Mouse (Mus musculus): ENCODE data around the gene Ube3a. TPM values are rescaled to one million over a fixed set of nuclear protein-coding genes. Genes with fewer than 3 reads are reported as not detected.

Ube3a gene
- polyA plus RNA-seq, 1 experiment from 2014 or later, result 116 TPM

- H3K27me3 ChIP-seq (ENCODE audit: insufficient read depth, poor library complexity, severe bottlenecking), result no peaks in the 10 kb centered on the region
- no peak overlapping the region for H3K27ac ChIP-seq
- no peak for DNase-seq (ENCODE audit: low spot score)
- 96% methylated on average over 2 of the region's 2 CpGs for WGBS
- H3K36me3 ChIP-seq, result peaks cover 79% of the 10 kb centered on the region
- peaks cover 12% of the 10 kb centered on the region; the same call in 1 of the 2 replicates for H3K9me3 ChIP-seq
- no peaks in the 10 kb centered on the region for H3K4me1 ChIP-seq (replicated peaks)
- no peak overlapping the region for H3K4me3 ChIP-seq
Measured at GRCm38 (mm10) chr7:59253373-59253772, 24.8 kb downstream of the Ube3a start.

GRCm38 (mm10) chr7:59265538-59265937 lies 37.0 kb downstream of the Ube3a start:
- Histone ChIP-seq H3K27ac (no peak overlapping the region), H3K9me3 (no peaks in the 10 kb centered on the region), H3K4me3 (no peak overlapping the region), H3K4me1 (replicated peaks) (no peaks in the 10 kb centered on the region), H3K27me3 (ENCODE audit: insufficient read depth, poor library complexity, severe bottlenecking) (no peaks in the 10 kb centered on the region), H3K36me3 (peaks cover 9% of the 10 kb centered on the region; the same call in 1 of the 2 replicates)
- DNase-seq (ENCODE audit: low spot score), result no peak
- 90% methylated on average over 1 of the region's 1 CpGs for WGBS

DNA sequence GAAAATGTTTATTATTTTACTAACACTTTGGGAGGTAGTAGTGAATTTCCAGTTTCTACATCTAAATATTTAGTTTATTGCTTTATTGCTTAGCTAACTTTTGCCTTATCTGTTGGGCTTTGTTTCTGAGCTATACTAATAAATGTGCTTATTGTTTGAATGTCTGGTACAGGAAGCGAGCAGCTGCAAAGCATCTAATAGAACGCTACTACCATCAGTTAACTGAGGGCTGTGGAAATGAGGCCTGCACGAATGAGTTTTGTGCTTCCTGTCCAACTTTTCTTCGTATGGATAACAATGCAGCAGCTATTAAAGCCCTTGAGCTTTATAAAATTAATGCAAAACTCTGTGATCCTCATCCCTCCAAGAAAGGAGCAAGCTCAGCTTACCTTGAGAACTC lies 43.2 kb downstream of the Ube3a start:
- Histone ChIP-seq H3K4me1 (replicated peaks) (no peaks in the 10 kb centered on the region), H3K36me3 (peaks cover 21% of the 10 kb centered on the region), H3K27ac (no peak overlapping the region), H3K27me3 (ENCODE audit: insufficient read depth, poor library complexity, severe bottlenecking) (no peaks in the 10 kb centered on the region), H3K4me3 (no peak overlapping the region), H3K9me3 (no peaks in the 10 kb centered on the region)
- 85% methylated on average over 4 of the region's 4 CpGs for WGBS
- DNase-seq (ENCODE audit: low spot score), result no peak

DNA sequence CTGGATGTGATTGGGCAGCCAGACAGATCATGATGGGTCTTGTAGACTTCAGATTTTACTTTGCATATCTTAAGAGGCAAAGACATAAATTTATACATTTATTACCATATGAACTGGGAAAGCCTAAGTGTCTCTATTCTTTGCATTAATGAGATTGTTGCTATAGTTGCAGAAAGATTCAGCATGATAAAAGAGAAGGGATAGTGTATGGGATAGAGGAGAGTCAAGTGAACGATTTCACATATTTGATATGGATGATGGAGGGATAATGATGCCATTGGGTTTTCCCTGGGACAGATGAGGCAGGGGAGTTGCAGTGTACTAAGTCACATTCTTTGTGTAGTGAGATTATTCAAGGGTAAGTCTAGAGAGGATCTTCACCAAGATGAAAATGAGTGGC lies 84.0 kb downstream of the Ube3a start:
- DNase-seq (ENCODE audit: low spot score), result no peak
- no peak overlapping the region for H3K4me3 ChIP-seq
- no peak overlapping the region for H3K27ac ChIP-seq
- H3K27me3 ChIP-seq (ENCODE audit: insufficient read depth, poor library complexity, severe bottlenecking), result no peaks in the 10 kb centered on the region
- 88% methylated on average over 1 of the region's 1 CpGs for WGBS
- H3K4me1 ChIP-seq (replicated peaks), result no peaks in the 10 kb centered on the region
- peaks cover 25% of the 10 kb centered on the region for H3K36me3 ChIP-seq
- no peaks in the 10 kb centered on the region for H3K9me3 ChIP-seq

- H3K27me3 ChIP-seq (ENCODE audit: insufficient read depth, poor library complexity, severe bottlenecking), result no peaks in the 10 kb centered on the region
- H3K4me3 ChIP-seq, result no peak overlapping the region
- DNase-seq (ENCODE audit: low spot score), result no peak
- H3K4me1 ChIP-seq (replicated peaks), result no peaks in the 10 kb centered on the region
- 98% methylated on average over 1 of the region's 1 CpGs for WGBS
- no peaks in the 10 kb centered on the region for H3K36me3 ChIP-seq
- no peak overlapping the region for H3K27ac ChIP-seq
- no peaks in the 10 kb centered on the region for H3K9me3 ChIP-seq
Measured at GRCm38 (mm10) chr7:59322759-59323158, 94.2 kb downstream of the Ube3a start.
